Mouse (Mus musculus): ENCODE measurements around the gene Rrm2. TPM values are rescaled to one million over a fixed set of nuclear protein-coding genes. Genes with fewer than 3 reads are reported as not detected.

The Rrm2 gene
- 26.1 and 31.2 TPM in 2 replicates for polyA plus RNA-seq (2014; fragmentation: Nextera tagmentation; extraction: Ambion mirVana)

- peak; percentile 94 for ATAC-seq (ENCODE audit: low read depth)
- H3K9me3 ChIP-seq (ENCODE audit: control insufficient read depth, low read length): no peaks in the 10 kb centered on the region
- H3K27ac ChIP-seq (ENCODE audit: low read depth, low read length): peak within 1 kb of the TSS; percentile 66; the same call in 1 of the 2 replicates
- H3K36me3 ChIP-seq (ENCODE audit: control insufficient read depth, insufficient read depth, low read length): no peaks in the 10 kb centered on the region
- H3K9ac ChIP-seq (replicated peaks; ENCODE audit: low read depth, low read length): peak within 1 kb of the TSS; percentile 72
- peak within 1 kb of the TSS; percentile 85 for H3K4me3 ChIP-seq (ENCODE audit: low read depth, low read length)
- H3K4me1 ChIP-seq (ENCODE audit: control insufficient read depth, insufficient read depth, low read length): peaks cover 11% of the 10 kb centered on the region; the same call in 1 of the 2 replicates
- H3K27me3 ChIP-seq (ENCODE audit: control insufficient read depth, insufficient read depth, low read length): no peaks in the 10 kb centered on the region
- under 1% methylated on average over 77 of the region's 83 CpGs for whole genome bisulfite sequencing
- H3K4me2 ChIP-seq (ENCODE audit: low read depth, low read length): peak within 1 kb of the TSS; percentile 68
Measured at GRCm38 (mm10) chr12:24707954-24708823, at the start of gene Rrm2. Gene Rrm2, plus strand, starts transcription at chr12:24708241.

- no peak overlapping the region for H3K4me3 ChIP-seq (ENCODE audit: low read depth, low read length)
- H3K4me2 ChIP-seq (ENCODE audit: low read depth, low read length): no peak overlapping the region
- no peaks in the 10 kb centered on the region for H3K27me3 ChIP-seq (ENCODE audit: control insufficient read depth, insufficient read depth, low read length)
- H3K4me1 ChIP-seq (ENCODE audit: control insufficient read depth, insufficient read depth, low read length): peaks cover 12% of the 10 kb centered on the region
- H3K36me3 ChIP-seq (ENCODE audit: control insufficient read depth, insufficient read depth, low read length): peaks cover 30% of the 10 kb centered on the region
- ATAC-seq (ENCODE audit: low read depth): no peak
- no peak overlapping the region for H3K27ac ChIP-seq (ENCODE audit: low read depth, low read length)
- 92% methylated on average over 4 of the region's 4 CpGs for WGBS
- no peak overlapping the region for H3K9ac ChIP-seq (replicated peaks; ENCODE audit: low read depth, low read length)
- H3K9me3 ChIP-seq (ENCODE audit: control insufficient read depth, low read length): no peaks in the 10 kb centered on the region
Measured at GRCm38 (mm10) chr12:24658998-24659397, 49.0 kb upstream of the Rrm2 start.

GRCm38 (mm10) chr12:24659923-24660322 is 48.1 kb upstream of the Rrm2 start:
- Histone ChIP-seq H3K4me1 (ENCODE audit: control insufficient read depth, insufficient read depth, low read length) (peaks cover 12% of the 10 kb centered on the region), H3K4me3 (ENCODE audit: low read depth, low read length) (no peak overlapping the region), H3K9me3 (ENCODE audit: control insufficient read depth, low read length) (no peaks in the 10 kb centered on the region), H3K4me2 (ENCODE audit: low read depth, low read length) (no peak overlapping the region), H3K27ac (ENCODE audit: low read depth, low read length) (no peak overlapping the region), H3K27me3 (ENCODE audit: control insufficient read depth, insufficient read depth, low read length) (no peaks in the 10 kb centered on the region), H3K36me3 (ENCODE audit: control insufficient read depth, insufficient read depth, low read length) (peaks cover 22% of the 10 kb centered on the region), H3K9ac (replicated peaks; ENCODE audit: low read depth, low read length) (no peak overlapping the region)
- no peak for ATAC-seq (ENCODE audit: low read depth)
- 92% methylated on average over 9 of the region's 9 CpGs for WGBS

- no peak overlapping the region for H3K9ac ChIP-seq (replicated peaks; ENCODE audit: low read depth, low read length)
- WGBS: 90% methylated on average over 4 of the region's 4 CpGs
- H3K4me3 ChIP-seq (ENCODE audit: low read depth, low read length): no peak overlapping the region
- H3K4me1 ChIP-seq (ENCODE audit: control insufficient read depth, insufficient read depth, low read length): peaks cover 12% of the 10 kb centered on the region
- H3K9me3 ChIP-seq (ENCODE audit: control insufficient read depth, low read length): no peaks in the 10 kb centered on the region
- no peak for ATAC-seq (ENCODE audit: low read depth)
- no peak overlapping the region for H3K4me2 ChIP-seq (ENCODE audit: low read depth, low read length)
- H3K36me3 ChIP-seq (ENCODE audit: control insufficient read depth, insufficient read depth, low read length): peaks cover 11% of the 10 kb centered on the region
- H3K27me3 ChIP-seq (ENCODE audit: control insufficient read depth, insufficient read depth, low read length): no peaks in the 10 kb centered on the region
- no peak overlapping the region for H3K27ac ChIP-seq (ENCODE audit: low read depth, low read length)
Measured at GRCm38 (mm10) chr12:24661100-24661499, 46.9 kb upstream of the Rrm2 start.

- no peaks in the 10 kb centered on the region for H3K27me3 ChIP-seq (ENCODE audit: control insufficient read depth, insufficient read depth, low read length)
- H3K9me3 ChIP-seq (ENCODE audit: control insufficient read depth, low read length): no peaks in the 10 kb centered on the region
- no peak overlapping the region for H3K27ac ChIP-seq (ENCODE audit: low read depth, low read length)
- H3K4me1 ChIP-seq (ENCODE audit: control insufficient read depth, insufficient read depth, low read length): peaks cover 4% of the 10 kb centered on the region; the same call in 1 of the 2 replicates
- WGBS: 92% methylated on average over 5 of the region's 5 CpGs
- H3K4me2 ChIP-seq (ENCODE audit: low read depth, low read length): no peak overlapping the region
- no peak overlapping the region for H3K9ac ChIP-seq (replicated peaks; ENCODE audit: low read depth, low read length)
- no peak for ATAC-seq (ENCODE audit: low read depth)
- H3K36me3 ChIP-seq (ENCODE audit: control insufficient read depth, insufficient read depth, low read length): peaks cover 7% of the 10 kb centered on the region
- H3K4me3 ChIP-seq (ENCODE audit: low read depth, low read length): no peak overlapping the region
Measured at GRCm38 (mm10) chr12:24662131-24662530, 45.9 kb upstream of the Rrm2 start.

GRCm38 (mm10) chr12:24680096-24680491 is 27.9 kb upstream of the Rrm2 start:
- peak; percentile 12; the same call in 1 of the 2 replicates for ATAC-seq (ENCODE audit: low read depth)
- Histone ChIP-seq H3K4me3 (ENCODE audit: low read depth, low read length) (peak overlapping the region; percentile 51), H3K27me3 (ENCODE audit: control insufficient read depth, insufficient read depth, low read length) (peaks cover 11% of the 10 kb centered on the region), H3K9ac (replicated peaks; ENCODE audit: low read depth, low read length) (peak overlapping the region; percentile 68), H3K9me3 (ENCODE audit: control insufficient read depth, low read length) (no peaks in the 10 kb centered on the region), H3K36me3 (ENCODE audit: control insufficient read depth, insufficient read depth, low read length) (no peaks in the 10 kb centered on the region), H3K4me1 (ENCODE audit: control insufficient read depth, insufficient read depth, low read length) (peaks cover 12% of the 10 kb centered on the region), H3K4me2 (ENCODE audit: low read depth, low read length) (peak overlapping the region; percentile 96), H3K27ac (ENCODE audit: low read depth, low read length) (no peak overlapping the region)
- 20% methylated on average over 9 of the region's 9 CpGs for WGBS

GRCm38 (mm10) chr12:24680492-24681285 is 27.4 kb upstream of the Rrm2 start:
- peak overlapping the region; percentile 96 for H3K4me2 ChIP-seq (ENCODE audit: low read depth, low read length)
- WGBS: 2% methylated on average over 54 of the region's 61 CpGs
- peak overlapping the region; percentile 51 for H3K4me3 ChIP-seq (ENCODE audit: low read depth, low read length)
- peaks cover 11% of the 10 kb centered on the region for H3K27me3 ChIP-seq (ENCODE audit: control insufficient read depth, insufficient read depth, low read length)
- peak overlapping the region; percentile 68 for H3K9ac ChIP-seq (replicated peaks; ENCODE audit: low read depth, low read length)
- H3K4me1 ChIP-seq (ENCODE audit: control insufficient read depth, insufficient read depth, low read length): peaks cover 12% of the 10 kb centered on the region
- H3K36me3 ChIP-seq (ENCODE audit: control insufficient read depth, insufficient read depth, low read length): no peaks in the 10 kb centered on the region
- peak; percentile 81 for ATAC-seq (ENCODE audit: low read depth)
- no peak overlapping the region for H3K27ac ChIP-seq (ENCODE audit: low read depth, low read length)
- no peaks in the 10 kb centered on the region for H3K9me3 ChIP-seq (ENCODE audit: control insufficient read depth, low read length)

GRCm38 (mm10) chr12:24681286-24682023 is 26.6 kb upstream of the Rrm2 start, which contains the start of gene Cys1:
Gene Cys1, minus strand, starts transcription at chr12:24681813.
- peak; percentile 52 for ATAC-seq (ENCODE audit: low read depth)
- H3K27me3 ChIP-seq (ENCODE audit: control insufficient read depth, insufficient read depth, low read length): peaks cover 11% of the 10 kb centered on the region
- H3K9ac ChIP-seq (replicated peaks; ENCODE audit: low read depth, low read length): peak within 1 kb of the TSS; percentile 68
- peak within 1 kb of the TSS; percentile 96 for H3K4me2 ChIP-seq (ENCODE audit: low read depth, low read length)
- H3K9me3 ChIP-seq (ENCODE audit: control insufficient read depth, low read length): no peaks in the 10 kb centered on the region
- H3K4me3 ChIP-seq (ENCODE audit: low read depth, low read length): peak within 1 kb of the TSS; percentile 51
- no peak within 1 kb of the TSS for H3K27ac ChIP-seq (ENCODE audit: low read depth, low read length)
- 4% methylated on average over 20 of the region's 20 CpGs for WGBS
- H3K36me3 ChIP-seq (ENCODE audit: control insufficient read depth, insufficient read depth, low read length): no peaks in the 10 kb centered on the region
- H3K4me1 ChIP-seq (ENCODE audit: control insufficient read depth, insufficient read depth, low read length): peaks cover 12% of the 10 kb centered on the region
